Mouse (Mus musculus): ENCODE measurements around the gene Tns1.
A peak's percentile ranks its signal among the peaks of the same experiment; 100 is the strongest.
"Not testable (repeated sequence)": the region's sequence is repeated elsewhere in the genome, so short reads cannot be mapped to it uniquely, and the experiment has no call there.

The Tns1 gene

GRCm38 (mm10) chr1:73913071-73914005 lies 210.9 kb downstream of the Tns1 start:
- no peak for DNase-seq (ENCODE audit: low read depth, low spot score)

- DNase-seq (ENCODE audit: low read depth, low spot score) = peak; percentile 62
Observed at GRCm38 (mm10) chr1:73912466-73912865, 211.8 kb downstream of the Tns1 start.

GRCm38 (mm10) chr1:73911981-73912380 lies 212.3 kb downstream of the Tns1 start:
- DNase-seq (ENCODE audit: low read depth, low spot score) = no peak

- DNase-seq (ENCODE audit: low read depth, low spot score) = no peak
Observed at GRCm38 (mm10) chr1:73910701-73911100, 213.5 kb downstream of the Tns1 start.

- DNase-seq (ENCODE audit: low read depth, low spot score) = no peak
Observed at GRCm38 (mm10) chr1:73910111-73910510, 214.1 kb downstream of the Tns1 start.

- DNase-seq (ENCODE audit: low read depth, low spot score) = no peak
Observed at GRCm38 (mm10) chr1:73909191-73909983, 214.9 kb downstream of the Tns1 start.

GRCm38 (mm10) chr1:73908081-73908960 lies 215.9 kb downstream of the Tns1 start:
- no peak for DNase-seq (ENCODE audit: low read depth, low spot score)

GRCm38 (mm10) chr1:73907166-73907565 lies 217.1 kb downstream of the Tns1 start:
- DNase-seq (ENCODE audit: low read depth, low spot score) = no peak

- no peak for DNase-seq (ENCODE audit: low read depth, low spot score)
Observed at GRCm38 (mm10) chr1:73906376-73906775, 217.9 kb downstream of the Tns1 start.

- DNase-seq (ENCODE audit: low read depth, low spot score) = no peak
Observed at GRCm38 (mm10) chr1:73905811-73906190, 218.4 kb downstream of the Tns1 start.

- DNase-seq (ENCODE audit: low read depth, low spot score) = no peak
Observed at GRCm38 (mm10) chr1:73905111-73905810, 219.0 kb downstream of the Tns1 start.

GRCm38 (mm10) chr1:73904641-73905040 lies 219.6 kb downstream of the Tns1 start:
- DNase-seq (ENCODE audit: low read depth, low spot score) = no peak

GRCm38 (mm10) chr1:73903035-73903434 lies 221.2 kb downstream of the Tns1 start:
- peak; percentile 55 for DNase-seq (ENCODE audit: low read depth, low spot score)

- DNase-seq (ENCODE audit: low read depth, low spot score) = peak; percentile 84
Observed at GRCm38 (mm10) chr1:73902171-73902991, 221.9 kb downstream of the Tns1 start.

- DNase-seq (ENCODE audit: low read depth, low spot score) = peak; percentile 85
Observed at GRCm38 (mm10) chr1:73901496-73901899, 222.8 kb downstream of the Tns1 start.

GRCm38 (mm10) chr1:73895451-73895850 lies 228.8 kb downstream of the Tns1 start:
- not testable (repeated sequence) for DNase-seq (ENCODE audit: low read depth, low spot score)

- DNase-seq (ENCODE audit: low read depth, low spot score) = no peak
Observed at GRCm38 (mm10) chr1:73880731-73881130, 243.5 kb downstream of the Tns1 start.

- DNase-seq (ENCODE audit: low read depth, low spot score) = no peak
Observed at GRCm38 (mm10) chr1:73875676-73876218, 248.5 kb downstream of the Tns1 start.

GRCm38 (mm10) chr1:73864314-73864713 lies 259.9 kb downstream of the Tns1 start:
- peak; percentile 79 for DNase-seq (ENCODE audit: low read depth, low spot score)

- DNase-seq (ENCODE audit: low read depth, low spot score) = no peak
Observed at GRCm38 (mm10) chr1:73863074-73863431, 261.2 kb downstream of the Tns1 start.

Data from brain, adult 2 months (tissue).